Mouse (Mus musculus) lung, postnatal 0 days (tissue): ENCODE results near the gene Tas2r143.

Source experiments
- CTCF ChIP-seq: IDR thresholded peaks from 2 replicates; pipeline ENCODE4 v1.5.1; 2016; ENCODE audit warnings: antibody characterized with exemption, mild to moderate bottlenecking
- EP300 ChIP-seq: IDR thresholded peaks from 2 replicates; pipeline ENCODE4 v1.6.1; 2016; ENCODE audit warnings: antibody characterized with exemption, mild to moderate bottlenecking, control low read depth

- TF ChIP-seq EP300: no peak
- no peak for TF ChIP-seq CTCF
Observed at GRCm38 (mm10) chr6:42352486-42352846, 47.6 kb upstream of the Tas2r143 start.
